ENCODE assay signal across 11 mouse cellular contexts in genomic region chr2:127523950-127524729, GRCm38 (mm10). TPM values are rescaled to one million over a fixed set of nuclear protein-coding genes. Genes with fewer than 3 reads are reported as not detected.
A peak's percentile ranks its signal among the peaks of the same experiment; 100 is the strongest.
DNase-seq lines count a peak whose midpoint lies in the region; ATAC-seq and TF ChIP-seq lines count a peak whose summit lies in the region.
"Had no signal": no experiment of that assay in that cellular context is flagged by ENCODE, and none has a peak within 500 bp of the region (broad histone marks: within the 10 kb centered on the region; RNA-seq: fewer than 3 reads in every experiment).

No protein-coding gene starts in this region.

- H3K36me3 ChIP-seq in hindbrain, postnatal 0 days (ENCODE audit: insufficient read depth, low read length), result no peaks in the 10 kb centered on the region
- H3K36me3 ChIP-seq in hindbrain, embryonic 16.5 days (ENCODE audit: control insufficient read depth, insufficient read depth, low read length), result no peaks in the 10 kb centered on the region
- H3K36me3 ChIP-seq in midbrain, postnatal 0 days (ENCODE audit: insufficient read depth, low read length), result no peaks in the 10 kb centered on the region
- no peaks in the 10 kb centered on the region for H3K36me3 ChIP-seq in midbrain, embryonic 15.5 days (replicated peaks)

- no peak overlapping the region for H3K4me2 ChIP-seq in hindbrain, postnatal 0 days (ENCODE audit: low read depth, low read length)
- no peak overlapping the region for H3K4me2 ChIP-seq in hindbrain, embryonic 16.5 days (ENCODE audit: low read length)
- no peak overlapping the region for H3K4me2 ChIP-seq in midbrain, postnatal 0 days (ENCODE audit: low read depth, low read length, poor library complexity, severe bottlenecking)
- H3K4me2 ChIP-seq in midbrain, embryonic 15.5 days, result no peak overlapping the region

- no peaks in the 10 kb centered on the region for H3K9me3 ChIP-seq in hindbrain, postnatal 0 days (ENCODE audit: low read length)
- no peaks in the 10 kb centered on the region for H3K9me3 ChIP-seq in hindbrain, embryonic 16.5 days (ENCODE audit: control insufficient read depth, low read length)
- no peaks in the 10 kb centered on the region for H3K9me3 ChIP-seq in midbrain, postnatal 0 days (ENCODE audit: low read length)
- H3K9me3 ChIP-seq in midbrain, embryonic 15.5 days, result no peaks in the 10 kb centered on the region

- ATAC-seq in hindbrain, postnatal 0 days, result no peak
- no peak for ATAC-seq in hindbrain, embryonic 16.5 days
- no peak for ATAC-seq in midbrain, postnatal 0 days (ENCODE audit: low FRiP score)
- no peak for ATAC-seq in midbrain, embryonic 15.5 days (replicated peaks)
- peak; percentile 37; the same call in 1 of the 2 replicates for ATAC-seq in monocyte, adult 5-6 weeks (replicated peaks; ENCODE audit: insufficient number of reproducible peaks, low FRiP score, low TSS enrichment, poor library complexity, severe bottlenecking)

- H3K9ac ChIP-seq in hindbrain, postnatal 0 days (replicated peaks; ENCODE audit: low read length), result no peak overlapping the region
- no peak overlapping the region for H3K9ac ChIP-seq in hindbrain, embryonic 16.5 days (ENCODE audit: low read depth, low read length)
- H3K9ac ChIP-seq in midbrain, postnatal 0 days (replicated peaks; ENCODE audit: low read length, poor library complexity, severe bottlenecking), result no peak overlapping the region
- no peak overlapping the region for H3K9ac ChIP-seq in midbrain, embryonic 15.5 days

- H3K27me3 ChIP-seq in hindbrain, postnatal 0 days (ENCODE audit: insufficient read depth, low read length), result no peaks in the 10 kb centered on the region; the same call in 1 of the 2 replicates
- H3K27me3 ChIP-seq in hindbrain, embryonic 16.5 days (replicated peaks; ENCODE audit: control insufficient read depth, insufficient read depth, low read length), result no peaks in the 10 kb centered on the region
- no peaks in the 10 kb centered on the region for H3K27me3 ChIP-seq in midbrain, postnatal 0 days (ENCODE audit: insufficient read depth, low read length)
- no peaks in the 10 kb centered on the region for H3K27me3 ChIP-seq in midbrain, embryonic 15.5 days (replicated peaks)

- H3K4me3 ChIP-seq in hindbrain, postnatal 0 days (ENCODE audit: low read length), result no peak overlapping the region
- H3K4me3 ChIP-seq in hindbrain, embryonic 16.5 days (ENCODE audit: low read length), result no peak overlapping the region
- no peak overlapping the region for H3K4me3 ChIP-seq in midbrain, postnatal 0 days (ENCODE audit: low read depth, low read length)
- H3K4me3 ChIP-seq in midbrain, embryonic 15.5 days, result no peak overlapping the region

- peak overlapping the region; percentile 70; the same call in 1 of the 2 replicates for H3K27ac ChIP-seq in hindbrain, postnatal 0 days
- H3K27ac ChIP-seq in hindbrain, embryonic 16.5 days (ENCODE audit: low read depth, low read length), result no peak overlapping the region
- H3K27ac ChIP-seq in midbrain, postnatal 0 days (ENCODE audit: low read depth, low read length), result no peak overlapping the region
- no peak overlapping the region for H3K27ac ChIP-seq in midbrain, embryonic 15.5 days

- H3K4me1 ChIP-seq in hindbrain, postnatal 0 days (ENCODE audit: insufficient read depth, low read length), result peaks cover 14% of the 10 kb centered on the region
- H3K4me1 ChIP-seq in hindbrain, embryonic 16.5 days (ENCODE audit: control insufficient read depth, insufficient read depth, low read depth, low read length), result peaks cover 29% of the 10 kb centered on the region
- peaks cover 23% of the 10 kb centered on the region for H3K4me1 ChIP-seq in midbrain, postnatal 0 days (ENCODE audit: insufficient read depth, low read length)
- H3K4me1 ChIP-seq in midbrain, embryonic 15.5 days, result peaks cover 35% of the 10 kb centered on the region

- DNase-seq in hindbrain, postnatal 0 days (ENCODE audit: low spot score), result peak; percentile 40
- DNase-seq in midbrain, postnatal 0 days (ENCODE audit: low spot score), result peak; percentile 33
- DNase-seq in cerebellum, adult 9-11 months, result peak; percentile 92
- DNase-seq in adrenal gland, adult 8-10 months, result no peak
- no peak for DNase-seq in adrenal gland, adult 2 months
- DNase-seq: adrenal gland, postnatal 36 days; gastrocnemius, postnatal 25 days; lung, adult 18-20 months had no signal

- TF ChIP-seq CTCF in hindbrain, postnatal 0 days (IDR thresholded peaks at IDR 0.05; ENCODE audit: low read depth), result no peak
- no peak for TF ChIP-seq CTCF in midbrain, postnatal 0 days (IDR thresholded peaks at IDR 0.05)

- WGBS in hindbrain, postnatal 0 days, result 41% methylated on average over 7 of the region's 7 CpGs
- 48% methylated on average over 7 of the region's 7 CpGs for WGBS in hindbrain, embryonic 16.5 days
- 50% methylated on average over 7 of the region's 7 CpGs for WGBS in midbrain, postnatal 0 days
- WGBS in midbrain, embryonic 15.5 days, result 64% methylated on average over 7 of the region's 7 CpGs

RNA-seq across cellular contexts. Expression of gene Kcnip3, which starts 2.2 kb away (rescaled TPM):
- total RNA-seq in hindbrain, postnatal 0 days (2014; rRNA removed), result 34.7 and 39.0 TPM in 2 replicates
- 12.4 and 13.8 TPM in 2 replicates for polyA plus RNA-seq in hindbrain, postnatal 0 days (2015; fragmentation: Nextera tagmentation; extraction: Ambion mirVana)
- 15.4 and 20.0 TPM in 2 replicates for polyA plus RNA-seq in hindbrain, embryonic 16.5 days (2015; fragmentation: Nextera tagmentation; extraction: Ambion mirVana)
- total RNA-seq in midbrain, postnatal 0 days (2014; rRNA removed), result 24.6 and 33.2 TPM in 2 replicates
- 14.2 and 17.1 TPM in 2 replicates for polyA plus RNA-seq in midbrain, postnatal 0 days (2015; fragmentation: Nextera tagmentation; extraction: Ambion mirVana)
- 8.9 and 10.0 TPM in 2 replicates for polyA plus RNA-seq in midbrain, embryonic 15.5 days (2015; fragmentation: Nextera tagmentation; extraction: Ambion mirVana)
- total RNA-seq in monocyte, adult 5-6 weeks (2017), result 3.9 to 25.7 TPM (median 6.4 TPM) in 3 replicates
- 10 to 100 TPM in 2 of 4 experiments, 1 to 10 TPM in 2; 7.8 to 10.2 (median 9.1) TPM for total RNA-seq in adrenal gland, adult 8-10 months (2022)
- 1 to 10 TPM; 4.2 to 6.4 TPM for total RNA-seq in adrenal gland, adult 2 months (2021)
- 6.4 and 6.9 TPM in 2 replicates for polyA plus RNA-seq in adrenal gland, adult 2 months (2012; rRNA removed)

RNA-seq across cellular contexts. Expression of gene Prom2, which starts 17.1 kb away (rescaled TPM):
- total RNA-seq in hindbrain, postnatal 0 days (2014; rRNA removed), result 0.07 and 0.10 TPM in 2 replicates
- 0.10 and 0.32 TPM in 2 replicates for polyA plus RNA-seq in hindbrain, postnatal 0 days (2015; fragmentation: Nextera tagmentation; extraction: Ambion mirVana)
- 0.05 and 0.06 TPM in 2 replicates for polyA plus RNA-seq in hindbrain, embryonic 16.5 days (2015; fragmentation: Nextera tagmentation; extraction: Ambion mirVana)
- 0.44 TPM in 1 of 2 replicates, not detected in the other for total RNA-seq in midbrain, postnatal 0 days (2014; rRNA removed)
- polyA plus RNA-seq in midbrain, postnatal 0 days (2015; fragmentation: Nextera tagmentation; extraction: Ambion mirVana), result 0.06 and 0.09 TPM in 2 replicates
- polyA plus RNA-seq in midbrain, embryonic 15.5 days (2015; fragmentation: Nextera tagmentation; extraction: Ambion mirVana), result 0.06 and 0.14 TPM in 2 replicates
- total RNA-seq in monocyte, adult 5-6 weeks (2017), result not detected in 3 replicates
- 1 to 10 TPM in 2 of 4 experiments, under 1 TPM in 2; 0.80 to 1.8 (median 1.3) TPM for total RNA-seq in adrenal gland, adult 8-10 months (2022)
- under 1 TPM; 0.37 to 0.83 TPM for total RNA-seq in adrenal gland, adult 2 months (2021)
- 0.42 and 0.63 TPM in 2 replicates for polyA plus RNA-seq in adrenal gland, adult 2 months (2012; rRNA removed)
- total RNA-seq: gastrocnemius, postnatal 25 days had no signal

Comparison
In these comparisons a context has a peak if more than half of its experiments do, and no peak if none do; other contexts are left out.
1. DNase-seq: peak in hindbrain, postnatal 0 days (single experiment), midbrain, postnatal 0 days (single experiment) and cerebellum, adult 9-11 months (single experiment); none in adrenal gland, adult 8-10 months (single experiment) and adrenal gland, adult 2 months (single experiment).